Mouse (Mus musculus): ENCODE measurements around the gene Gse1.

DNA sequence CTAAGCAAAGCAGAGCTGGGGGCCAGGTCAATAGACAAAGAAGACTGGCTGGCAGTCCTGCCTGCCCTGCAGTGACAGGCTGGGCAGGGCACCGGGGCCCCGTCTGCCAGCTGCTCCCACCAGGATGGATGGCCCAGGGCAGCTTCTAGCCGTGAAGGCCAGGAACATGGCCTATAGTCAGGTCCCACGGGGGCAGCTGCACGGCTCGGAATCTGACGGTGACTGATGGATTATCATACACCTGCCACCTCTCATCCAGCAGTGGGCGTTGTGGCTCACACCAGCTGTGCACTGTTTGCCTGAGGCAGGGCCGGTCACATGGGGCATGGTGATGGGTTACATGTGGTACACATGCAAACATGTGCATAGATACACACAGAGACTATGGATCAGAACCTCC lies 127.8 kb downstream of the Gse1 start:
- TF ChIP-seq CTCF (IDR thresholded peaks at IDR 0.05) (no peak), POLR2A (IDR thresholded peaks at IDR 0.05; ENCODE audit: insufficient read depth, low read depth, low read length) (no peak)

Data from heart, adult 2 months (tissue).